Mouse (Mus musculus) spleen, postnatal 36 days (tissue): ENCODE results near the gene Vmn2r36.
"Not testable (repeated sequence)": the region's sequence is repeated elsewhere in the genome, so short reads cannot be mapped to it uniquely, and the experiment has no call there.

Experiments used
- DNase-seq, 2 experiments: peaks; one replicate each; pipeline ENCODE4 v3.0.0; 2022; ENCODE audit warnings: low spot score in 2 of 2, mixed read lengths in 1 of 2

Gene Vmn2r36

DNA sequence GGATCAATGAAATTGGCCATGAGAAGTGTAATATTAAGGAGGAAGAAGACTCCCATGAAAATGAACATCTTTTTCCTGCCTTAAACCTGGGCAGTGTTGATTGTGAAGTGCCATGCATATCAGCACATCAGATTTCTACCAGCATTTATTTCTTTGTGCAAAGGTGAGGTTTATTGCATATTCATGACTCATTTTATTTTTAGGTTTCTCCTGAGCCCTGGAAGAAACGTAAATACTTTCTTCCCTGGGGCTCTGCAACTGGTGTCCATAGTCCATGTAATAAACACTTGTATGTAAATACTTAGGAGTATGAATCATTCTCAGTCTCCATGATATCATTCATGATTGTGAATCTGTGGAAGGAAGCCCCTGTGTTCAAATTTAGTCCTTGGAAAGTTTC is at the start of gene Vmn2r36:
Gene Vmn2r36 (minus strand): TSS at position 101 of the 400 bp plus-strand sequence.
- not testable (repeated sequence) for DNase-seq
